Mouse (Mus musculus) liver, embryonic 14.5 days (tissue): ENCODE results near the gene Npdc1. TPM values are rescaled to one million over a fixed set of nuclear protein-coding genes. Genes with fewer than 3 reads are reported as not detected.

Experiments
- ATAC-seq: fragments of 200-750 bp; cut with Nextera tagmentation; 2 replicates; pipeline ENCODE4 v1.8.0; 2017; ENCODE audit warnings: moderate number of reproducible peaks, mild to moderate bottlenecking, moderate library complexity; ENCODE audit not compliant: insufficient read depth
- DNase-seq, 3 experiments: peaks; one replicate each; pipeline ENCODE4 v3.0.0-alpha.2; 2012 to 2013; ENCODE audit warnings: low read depth in 3 of 3, low spot score in 3 of 3
- H3K27ac ChIP-seq: fragments of 300-500 bp; sonication (generic); 2 replicates; pipeline ENCODE4 v1.5.1; 2014; ENCODE audit warnings: moderate library complexity, mild to moderate bottlenecking, control low read depth, inconsistent platforms
- H3K27me3 ChIP-seq: fragments of 300-500 bp; sonication (generic); 2 replicates; pipeline ENCODE4 v1.6.1; 2014; ENCODE audit warnings: mild to moderate bottlenecking, low read length, moderate library complexity; ENCODE audit not compliant: control insufficient read depth, insufficient read depth
- H3K36me3 ChIP-seq: fragments of 300-500 bp; sonication (generic); replicated peaks from 2 replicates; pipeline ENCODE4 v1.6.1; 2014; ENCODE audit warnings: low read depth; ENCODE audit not compliant: control insufficient read depth, insufficient read depth
- H3K4me1 ChIP-seq, 2 experiments: fragments of 200-500 bp in 1 of 2; fragments of 300-500 bp in 1 of 2; sonication (generic) in 1 of 2; replicated peaks; 2 replicates each; pipeline ENCODE4 v1.6.1; 2012 to 2014; ENCODE audit warnings: antibody characterized with exemption in 1 of 2, inconsistent platforms in 1 of 2, low read length in 1 of 2; ENCODE audit not compliant: control insufficient read depth in 2 of 2, insufficient read depth in 2 of 2
- H3K4me2 ChIP-seq: fragments of 300-500 bp; sonication (generic); 2 replicates; pipeline ENCODE4 v1.6.1; 2014; ENCODE audit warnings: low read depth, mild to moderate bottlenecking, control low read depth, moderate library complexity
- H3K4me3 ChIP-seq, 2 experiments: fragments of 200-500 bp in 1 of 2; fragments of 300-500 bp in 1 of 2; sonication (generic) in 1 of 2; 2 replicates each; pipeline ENCODE4 v1.5.1; 2012 to 2014; ENCODE audit warnings: low read depth in 2 of 2, low read length in 2 of 2, mild to moderate bottlenecking in 2 of 2, control low read depth in 1 of 2, inconsistent platforms in 1 of 2, moderate library complexity in 1 of 2; ENCODE audit not compliant: insufficient read depth in 1 of 2
- H3K9ac ChIP-seq: fragments of 300-500 bp; sonication (generic); replicated peaks from 2 replicates; pipeline ENCODE4 v1.6.1; 2014; ENCODE audit warnings: mild to moderate bottlenecking, control low read depth, moderate library complexity
- H3K9me3 ChIP-seq: fragments of 300-500 bp; sonication (generic); 2 replicates; pipeline ENCODE4 v1.6.1; 2016; ENCODE audit warnings: low read length, mixed read lengths; ENCODE audit not compliant: control insufficient read depth
- CTCF ChIP-seq: IDR thresholded peaks from 2 replicates; pipeline ENCODE4 v1.5.1; 2016; ENCODE audit warnings: antibody characterized with exemption, low read depth, control low read depth
- EP300 ChIP-seq: IDR thresholded peaks from 2 replicates; pipeline ENCODE4 v1.6.1; 2016; ENCODE audit warnings: antibody characterized with exemption, low read depth
- WGBS: fragments of 180-500 bp; shearing (Covaris S2); extraction: QIAGEN DNeasy Blood & Tissue Kit; methylation state at CpG from one replicate; pipeline ENCODE4 v1.1.7; 2014; ENCODE audit not compliant: insufficient replicate concordance; 5-methylcytosine and 5-hydroxymethylcytosine counted together
- polyA plus RNA-seq, 2 experiments: library from polyadenylated mRNA; depleted of rRNA in 1 of 2; stranded (reverse) in 1 of 2; unstranded in 1 of 2; fragments of >200 nt; fragmentation: Nextera tagmentation in 1 of 2; extraction: Ambion mirVana in 1 of 2; gene quantifications; 2 replicates each; pipeline versions ENCODE4 v1.2.1 to v1.2.3; 2012 to 2014

Gene Npdc1
- polyA plus RNA-seq, 2 experiments, result 2.4 to 3.4 TPM

DNA sequence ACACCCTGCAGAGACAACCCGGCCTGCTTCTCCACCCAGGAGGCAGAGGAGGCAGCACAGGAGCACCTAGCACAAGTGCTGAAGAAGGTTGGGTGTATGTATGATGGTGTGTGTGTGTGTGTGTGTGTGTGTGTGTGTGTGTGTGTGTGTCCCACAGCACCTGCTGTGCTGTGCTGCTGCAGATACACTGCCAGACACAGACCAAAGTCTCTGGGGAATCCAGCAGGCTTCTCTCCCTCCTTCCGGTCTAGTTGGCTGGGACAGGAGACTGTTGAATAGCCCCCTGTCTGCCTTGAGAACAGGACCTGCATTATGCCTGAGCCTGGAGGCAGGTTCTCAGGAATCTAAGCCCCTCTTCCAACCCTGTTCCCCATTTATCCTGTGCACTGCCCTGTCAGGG is 25.7 kb upstream of the Npdc1 start:
- H3K27ac ChIP-seq, result no peak overlapping the region
- DNase-seq, result no peak
- no peaks in the 10 kb centered on the region for H3K9me3 ChIP-seq
- H3K9ac ChIP-seq, result peak overlapping the region; percentile 80
- H3K36me3 ChIP-seq, result peaks cover 22% of the 10 kb centered on the region
- H3K4me1 ChIP-seq, result peaks cover 24 to 31% of the 10 kb centered on the region in 2 experiments
- no peaks in the 10 kb centered on the region for H3K27me3 ChIP-seq
- TF ChIP-seq CTCF, result no peak
- no peak for TF ChIP-seq EP300
- H3K4me2 ChIP-seq, result peak overlapping the region; percentile 92
- 61% methylated on average over 2 of the region's 2 CpGs for WGBS
- peak overlapping the region; percentile 75 to 94 for H3K4me3 ChIP-seq
- ATAC-seq, result no peak

DNA sequence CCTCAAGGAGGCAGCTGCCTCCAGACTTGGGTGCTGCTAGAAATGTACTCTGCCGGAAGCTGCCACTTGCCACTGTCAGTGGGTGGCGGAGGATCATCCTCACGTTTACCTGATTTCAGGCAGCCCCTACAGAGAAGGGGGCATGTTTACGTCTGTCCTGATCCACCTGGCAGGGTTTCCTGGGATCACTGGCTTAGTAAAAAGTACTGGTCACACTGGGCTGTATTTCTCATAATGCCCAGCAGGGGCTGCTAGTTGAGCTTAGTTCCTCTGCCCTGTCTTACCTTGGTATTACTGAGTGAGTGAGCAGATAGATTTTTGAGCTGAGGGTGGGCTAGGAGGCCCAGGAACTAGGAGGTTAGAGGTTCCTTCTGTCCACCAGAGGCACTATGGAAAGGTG is 22.6 kb upstream of the Npdc1 start:
- H3K4me1 ChIP-seq, result peaks cover 12 to 17% of the 10 kb centered on the region in 2 experiments
- no peak overlapping the region for H3K27ac ChIP-seq
- H3K9ac ChIP-seq, result no peak overlapping the region
- TF ChIP-seq CTCF (peak; percentile 82), EP300 (no peak)
- no peak for ATAC-seq
- no peak overlapping the region for H3K4me3 ChIP-seq
- no peak for DNase-seq
- H3K36me3 ChIP-seq, result peaks cover 22% of the 10 kb centered on the region
- no peaks in the 10 kb centered on the region for H3K9me3 ChIP-seq
- no peak overlapping the region for H3K4me2 ChIP-seq
- no peaks in the 10 kb centered on the region for H3K27me3 ChIP-seq
- 56% methylated on average over 4 of the region's 4 CpGs for WGBS

DNA sequence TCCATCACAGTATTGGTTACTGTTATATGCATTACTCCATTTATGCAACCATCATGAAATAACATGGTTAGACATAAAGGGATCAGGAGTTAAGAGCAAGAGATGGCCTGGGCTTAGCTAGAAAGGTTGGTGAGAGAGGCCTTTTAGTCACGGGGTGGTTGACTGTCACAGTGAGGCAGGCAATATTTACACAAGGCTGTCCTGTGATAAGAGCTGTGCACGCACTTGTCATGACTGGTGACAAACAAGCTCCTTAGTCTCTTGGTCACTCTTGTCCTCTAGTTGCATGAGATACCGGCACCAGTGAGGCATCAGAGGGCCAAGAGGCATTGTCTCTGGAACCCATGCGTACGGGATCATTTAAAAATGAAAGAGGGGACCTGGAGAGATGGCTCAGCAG is 14.7 kb upstream of the Npdc1 start:
- no peak overlapping the region for H3K4me3 ChIP-seq
- ATAC-seq, result no peak
- H3K9ac ChIP-seq, result no peak overlapping the region
- H3K9me3 ChIP-seq, result no peaks in the 10 kb centered on the region
- DNase-seq, result no peak
- 53% methylated on average over 5 of the region's 5 CpGs for WGBS
- no peaks in the 10 kb centered on the region for H3K4me1 ChIP-seq
- TF ChIP-seq EP300 (no peak), CTCF (no peak)
- H3K27ac ChIP-seq, result no peak overlapping the region
- H3K36me3 ChIP-seq, result no peaks in the 10 kb centered on the region
- H3K27me3 ChIP-seq, result no peaks in the 10 kb centered on the region
- H3K4me2 ChIP-seq, result no peak overlapping the region

DNA sequence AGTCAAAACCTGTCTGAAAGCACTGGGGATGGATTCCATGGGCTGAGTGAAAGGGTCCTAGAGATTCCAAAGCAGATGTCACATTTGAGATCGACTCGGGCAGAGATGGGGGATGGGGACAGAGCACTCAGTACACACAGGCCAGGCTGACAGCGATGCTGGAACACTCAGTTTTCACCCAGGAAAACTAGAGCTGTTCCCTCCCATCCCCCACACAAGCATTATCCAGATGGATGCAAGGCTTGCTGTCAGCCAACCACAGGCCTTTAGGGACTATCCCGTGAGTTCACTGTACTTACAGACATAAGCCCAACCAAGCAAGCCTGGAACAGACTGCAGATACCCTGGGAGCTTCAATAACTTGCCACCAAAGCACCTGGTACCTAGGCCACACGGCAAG is 7.9 kb upstream of the Npdc1 start:
- WGBS, result 62% methylated on average over 5 of the region's 5 CpGs
- DNase-seq (no peak), ATAC-seq (no peak)
- no peak overlapping the region for H3K4me3 ChIP-seq
- H3K4me2 ChIP-seq, result no peak overlapping the region
- TF ChIP-seq CTCF (no peak), EP300 (no peak)
- H3K4me1 ChIP-seq, result no peaks in the 10 kb centered on the region; a peak in 1 of 4 replicates
- no peak overlapping the region; the same call in 1 of the 2 replicates for H3K9ac ChIP-seq
- H3K27ac ChIP-seq, result no peak overlapping the region
- H3K36me3 ChIP-seq, result no peaks in the 10 kb centered on the region
- no peaks in the 10 kb centered on the region for H3K9me3 ChIP-seq
- H3K27me3 ChIP-seq, result peaks cover 20% of the 10 kb centered on the region

DNA sequence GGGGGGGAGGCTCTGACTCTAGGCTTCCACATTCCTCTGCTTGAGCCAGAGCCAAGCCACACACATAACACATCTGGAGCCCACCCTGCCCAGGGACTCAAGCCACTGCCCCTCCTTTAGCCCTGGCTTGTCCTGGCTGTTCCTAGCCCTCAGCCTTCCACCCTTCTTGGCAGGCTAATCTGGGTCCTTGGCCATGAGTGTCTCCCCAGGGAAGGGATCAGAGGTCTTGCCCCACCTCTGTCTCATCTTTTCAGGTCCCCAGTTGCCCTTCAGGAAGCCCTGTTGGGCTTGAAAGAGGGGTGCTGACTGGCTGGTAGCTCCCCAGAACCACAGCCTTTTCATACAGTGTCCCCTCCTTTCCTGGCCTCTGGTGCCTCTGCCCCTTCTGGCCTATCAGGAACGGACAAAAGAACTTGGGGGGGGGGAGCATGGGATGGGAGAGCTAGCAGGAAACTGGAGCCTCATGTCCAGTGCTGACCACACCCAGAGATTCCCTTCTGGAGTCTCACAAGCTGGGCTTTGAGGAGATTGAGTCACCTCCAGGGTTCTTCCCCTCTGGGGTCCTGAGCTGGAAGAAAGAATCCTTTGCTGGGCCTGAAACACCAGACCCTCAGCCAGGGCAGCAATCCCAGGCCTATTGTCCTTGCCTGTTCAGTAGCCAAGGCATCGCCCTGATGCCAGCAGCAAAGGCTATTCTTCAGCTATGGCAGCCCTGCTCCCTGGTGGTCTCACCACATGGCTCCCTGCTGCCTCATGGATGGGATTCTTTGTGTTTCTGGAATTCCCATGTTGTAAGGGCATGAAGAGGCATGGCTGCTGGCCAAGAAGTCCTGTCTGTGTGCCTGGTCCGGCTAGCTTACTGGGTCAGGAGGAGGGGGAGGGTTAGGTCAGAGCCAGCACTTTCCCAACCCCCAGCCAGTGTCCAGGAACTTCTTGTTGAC is 4.6 kb upstream of the Npdc1 start:
- no peaks in the 10 kb centered on the region for H3K9me3 ChIP-seq
- ATAC-seq (no peak), DNase-seq (no peak)
- no peak overlapping the region for H3K9ac ChIP-seq
- H3K27ac ChIP-seq, result no peak overlapping the region
- TF ChIP-seq EP300 (no peak), CTCF (no peak)
- H3K36me3 ChIP-seq, result no peaks in the 10 kb centered on the region
- no peak overlapping the region for H3K4me3 ChIP-seq
- H3K4me2 ChIP-seq, result no peak overlapping the region
- H3K4me1 ChIP-seq, result no peaks in the 10 kb centered on the region; a peak in 1 of 4 replicates
- 31% methylated on average over 3 of the region's 3 CpGs for WGBS
- H3K27me3 ChIP-seq, result peaks cover 43% of the 10 kb centered on the region
